13 mouse cellular contexts compared by ENCODE assay signal in the genomic region with DNA sequence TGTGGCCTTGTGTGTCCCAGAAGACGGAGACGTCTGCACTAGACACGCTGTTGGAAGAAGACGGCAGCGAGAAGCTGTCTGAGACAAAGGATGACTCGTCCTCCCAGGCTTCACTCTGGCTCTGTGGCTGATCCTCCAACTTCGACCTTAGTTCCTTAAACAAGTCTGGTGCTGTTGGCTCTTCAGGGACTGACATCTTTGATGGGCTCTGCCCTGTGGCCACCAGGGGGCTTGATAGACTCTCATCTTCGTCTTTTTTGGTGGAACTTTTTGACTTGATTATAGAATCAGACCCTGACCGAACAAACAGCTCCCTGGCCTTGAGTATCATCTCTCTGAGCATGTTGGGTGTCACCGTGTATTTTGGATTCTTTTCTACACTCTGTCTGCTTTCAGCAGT. TPM values are rescaled to one million over a fixed set of nuclear protein-coding genes. Genes with fewer than 3 reads are reported as not detected.
DNase-seq lines count a peak whose midpoint lies in the region; ATAC-seq and TF ChIP-seq lines count a peak whose summit lies in the region.
"Had no signal": no experiment of that assay in that cellular context is flagged by ENCODE, and none has a peak within 500 bp of the region (broad histone marks: within the 10 kb centered on the region; RNA-seq: fewer than 3 reads in every experiment).

No protein-coding gene starts in this region.

- TF ChIP-seq EP300 in CH12.LX (IDR thresholded peaks at IDR 0.05; ENCODE audit: low read length) = no peak

- WGBS in kidney, embryonic 14.5 days = 83% methylated on average over 10 of the region's 10 CpGs

- TF ChIP-seq POLR2A in CH12.LX (IDR thresholded peaks at IDR 0.05; ENCODE audit: low read depth, low read length) = no peak

- in situ Hi-C loops in CH12.LX (cut with MboI; ENCODE audit: low pct_ligation_motif_present, low pct_unique_long_range_greater_than_20kb, low sequenced_read_pairs) = loop anchor here (25.0 kb wide), 1 partner anchor 1129 kb away; a partner anchor contains a TSS

- no peaks in the 10 kb centered on the region for H3K36me3 ChIP-seq in kidney, embryonic 14.5 days (ENCODE audit: control insufficient read depth, insufficient read depth, low read length)
- no peaks in the 10 kb centered on the region for H3K36me3 ChIP-seq in CH12.LX (replicated peaks in 1 of 2; ENCODE audit: control insufficient read depth in 1 of 2, insufficient read depth in 1 of 2, low read length in 1 of 2)
- no peaks in the 10 kb centered on the region for H3K36me3 ChIP-seq in G1E (replicated peaks)

- H3K79me2 ChIP-seq in CH12.LX (replicated peaks; ENCODE audit: control insufficient read depth, extremely low read depth, insufficient read depth, poor library complexity, severe bottlenecking) = no peaks in the 10 kb centered on the region

- H3K9ac ChIP-seq in kidney, embryonic 14.5 days (ENCODE audit: low read depth, low read length) = no peak overlapping the region
- no peak overlapping the region for H3K9ac ChIP-seq in CH12.LX (ENCODE audit: insufficient read depth, low read depth)

- peak; percentile 5 to 52 for DNase-seq in kidney, postnatal 36 days
- DNase-seq in CH12.LX (ENCODE audit: extremely low read depth) (peak; percentile 29), G1E (ENCODE audit: low spot score) (peak; percentile 28)
- peak; percentile 63 for DNase-seq in lung, postnatal 10 days
- DNase-seq in embryo, embryonic 10 days (ENCODE audit: low spot score) = no peak

- H3K27me3 ChIP-seq in kidney, embryonic 14.5 days (ENCODE audit: control insufficient read depth, insufficient read depth, low read length) = no peaks in the 10 kb centered on the region
- no peaks in the 10 kb centered on the region for H3K27me3 ChIP-seq in CH12.LX (replicated peaks)
- H3K27me3 ChIP-seq in G1E (ENCODE audit: insufficient read depth, low read length) = peaks cover 32% of the 10 kb centered on the region

- no peaks in the 10 kb centered on the region for H3K9me3 ChIP-seq in kidney, embryonic 14.5 days (ENCODE audit: control insufficient read depth, low read length)
- H3K9me3 ChIP-seq in CH12.LX (replicated peaks; ENCODE audit: low read length) (no peaks in the 10 kb centered on the region), G1E (replicated peaks) (no peaks in the 10 kb centered on the region)

- H3K27ac ChIP-seq in kidney, embryonic 14.5 days (ENCODE audit: low read depth, low read length) = no peak overlapping the region
- no peak overlapping the region for H3K27ac ChIP-seq in CH12.LX (ENCODE audit: insufficient read depth, low read depth)

- no peak overlapping the region for H3K4me2 ChIP-seq in kidney, embryonic 14.5 days (replicated peaks; ENCODE audit: low read depth, low read length)
- H3K4me2 ChIP-seq in CH12.LX (ENCODE audit: insufficient read depth, low read depth, poor library complexity, severe bottlenecking) = no peak overlapping the region

- no peak overlapping the region for H3K4me3 ChIP-seq in kidney, embryonic 14.5 days (ENCODE audit: low read length)
- H3K4me3 ChIP-seq in CH12.LX (replicated peaks in 1 of 3; ENCODE audit: low read depth in 2 of 3, low read length in 2 of 3, poor library complexity in 1 of 3) (no peak overlapping the region), G1E (ENCODE audit: low read depth, low read length) (no peak overlapping the region)

- no peaks in the 10 kb centered on the region for H3K4me1 ChIP-seq in kidney, embryonic 14.5 days (ENCODE audit: control insufficient read depth, insufficient read depth, low read length)
- H3K4me1 ChIP-seq in CH12.LX (ENCODE audit: control insufficient read depth in 1 of 2, insufficient read depth in 2 of 2) = no peaks in the 10 kb centered on the region
- peaks cover 26% of the 10 kb centered on the region for H3K4me1 ChIP-seq in G1E (ENCODE audit: insufficient read depth, low read depth, low read length)

- dilution Hi-C loops in CH12.LX (cut with MboI; ENCODE audit: extremely low pct_ligation_motif_present, extremely low pct_unique_long_range_greater_than_20kb, low sequenced_read_pairs) = no loop called here

- TF ChIP-seq RAD21 in CH12.LX (IDR thresholded peaks at IDR 0.05; ENCODE audit: low read depth, low read length) = peak; percentile 16

- no peak for ATAC-seq in kidney, embryonic 14.5 days (ENCODE audit: low FRiP score, low TSS enrichment)
- ATAC-seq in G1E (ENCODE audit: extremely low read depth, insufficient number of reproducible peaks, low FRiP score, poor library complexity, severe bottlenecking) = peak; percentile 46; the same call in 1 of the 2 replicates
- no peak for ATAC-seq in inflammation-experienced regulatory T-cells, adult 6 months
- ATAC-seq: midbrain, embryonic 16.5 days had no signal

- TF ChIP-seq CTCF in CH12.LX (conservative IDR thresholded peaks at IDR 0.05 in 1 of 2, IDR thresholded peaks at IDR 0.05 in 1 of 2; ENCODE audit: low read depth in 2 of 2, low read length in 2 of 2) = peak in 1 of 2 experiments; percentile 65; a peak in 3 of 4 replicates
- TF ChIP-seq CTCF in G1E (IDR thresholded peaks at IDR 0.05; ENCODE audit: low read depth, low read length) = no peak

TF ChIP-seq in CH12.LX, 34 proteins besides CTCF, POLR2A, EP300 and RAD21:
- TF ChIP-seq SMC3 (IDR thresholded peaks at IDR 0.05; ENCODE audit: low read depth, low read length) = peak; percentile 43
- TF ChIP-seq RCOR1 (conservative IDR thresholded peaks at IDR 0.05; ENCODE audit: low read depth, low read length) = no peak
TF ChIP-seq in CH12.LX: peak in this region for 1.

RNA-seq across cellular contexts. Expression of a gene that starts 4.9 kb away (rescaled TPM):
- not detected in 2 replicates for polyA plus RNA-seq in kidney, embryonic 14.5 days (2014; fragmentation: Nextera tagmentation; extraction: Ambion mirVana)
- total RNA-seq in CH12.LX (2012; rRNA removed) = not detected in 2 replicates
- total RNA-seq in CH12.LX (2014; rRNA removed) = not detected in 2 replicates
- not detected in 2 replicates for polyA plus RNA-seq in CH12.LX (2012; ENCODE audit: insufficient read length, low read depth)
- total RNA-seq in G1E (2014; fragmentation: Nextera tagmentation) = not detected in 2 replicates
- total RNA-seq in G1E (2017) = 0.06 and 0.11 TPM in 2 replicates
- polyA plus RNA-seq in G1E (2012) = not detected in 2 replicates
- not detected for polyA plus RNA-seq in inflammation-experienced regulatory T-cells, adult 6 months (2017; shearing (Covaris generic))
- total RNA-seq: adrenal gland, postnatal 25 days had no signal
- polyA plus RNA-seq: embryonic facial prominence, embryonic 11.5 days; urinary bladder, adult 2 months had no signal

RNA-seq across cellular contexts. Expression of a gene that starts 10.1 kb away (rescaled TPM):
- not detected in 2 replicates for polyA plus RNA-seq in kidney, embryonic 14.5 days (2014; fragmentation: Nextera tagmentation; extraction: Ambion mirVana)
- not detected in 2 replicates for total RNA-seq in CH12.LX (2012; rRNA removed)
- not detected in 2 replicates for total RNA-seq in CH12.LX (2014; rRNA removed)
- polyA plus RNA-seq in CH12.LX (2012; ENCODE audit: insufficient read length, low read depth) = not detected in 2 replicates
- total RNA-seq in G1E (2014; fragmentation: Nextera tagmentation) = not detected in 2 replicates
- 0.05 TPM in 1 of 2 replicates, not detected in the other for total RNA-seq in G1E (2017)
- polyA plus RNA-seq in G1E (2012) = not detected in 2 replicates
- not detected for polyA plus RNA-seq in inflammation-experienced regulatory T-cells, adult 6 months (2017; shearing (Covaris generic))
- total RNA-seq: adrenal gland, postnatal 25 days; heart, postnatal 10 days; left cerebral cortex, postnatal 36 days had no signal
- polyA plus RNA-seq: embryonic facial prominence, embryonic 11.5 days; midbrain, embryonic 16.5 days; urinary bladder, adult 2 months had no signal

RNA-seq across cellular contexts. Expression of a gene that starts 27.9 kb away (rescaled TPM):
- 123 and 134 TPM in 2 replicates for polyA plus RNA-seq in kidney, embryonic 14.5 days (2014; fragmentation: Nextera tagmentation; extraction: Ambion mirVana)
- total RNA-seq in CH12.LX (2012; rRNA removed) = 15.8 and 19.6 TPM in 2 replicates
- 17.6 and 18.4 TPM in 2 replicates for total RNA-seq in CH12.LX (2014; rRNA removed)
- 33.2 and 41.0 TPM in 2 replicates for polyA plus RNA-seq in CH12.LX (2012; ENCODE audit: insufficient read length, low read depth)
- 242 and 309 TPM in 2 replicates for total RNA-seq in G1E (2014; fragmentation: Nextera tagmentation)
- total RNA-seq in G1E (2017) = 75.9 and 85.8 TPM in 2 replicates
- 57.0 and 69.2 TPM in 2 replicates for polyA plus RNA-seq in G1E (2012)
- 10 to 100 TPM; 50.8 to 59.8 (median 57.7) TPM for polyA plus RNA-seq in inflammation-experienced regulatory T-cells, adult 6 months (2017; shearing (Covaris generic))

RNA-seq across cellular contexts. Expression of a gene that starts 29.6 kb away (rescaled TPM):
- polyA plus RNA-seq in kidney, embryonic 14.5 days (2014; fragmentation: Nextera tagmentation; extraction: Ambion mirVana) = not detected in 2 replicates
- 0.13 and 0.30 TPM in 2 replicates for total RNA-seq in CH12.LX (2012; rRNA removed)
- total RNA-seq in CH12.LX (2014; rRNA removed) = 0.09 and 0.18 TPM in 2 replicates
- polyA plus RNA-seq in CH12.LX (2012; ENCODE audit: insufficient read length, low read depth) = 0.05 and 0.27 TPM in 2 replicates
- not detected in 2 replicates for total RNA-seq in G1E (2014; fragmentation: Nextera tagmentation)
- 0.06 and 0.22 TPM in 2 replicates for total RNA-seq in G1E (2017)
- polyA plus RNA-seq in G1E (2012) = not detected in 2 replicates
- polyA plus RNA-seq in inflammation-experienced regulatory T-cells, adult 6 months (2017; shearing (Covaris generic)) = not detected
- total RNA-seq: adrenal gland, postnatal 25 days; heart, postnatal 10 days; left cerebral cortex, postnatal 36 days had no signal
- polyA plus RNA-seq: embryonic facial prominence, embryonic 11.5 days; midbrain, embryonic 16.5 days; urinary bladder, adult 2 months had no signal

RNA-seq across cellular contexts. Expression of a gene that starts 31.6 kb away (rescaled TPM):
- 0.43 TPM in 1 of 2 replicates, not detected in the other for polyA plus RNA-seq in kidney, embryonic 14.5 days (2014; fragmentation: Nextera tagmentation; extraction: Ambion mirVana)
- total RNA-seq in CH12.LX (2012; rRNA removed) (not detected in 2 replicates), CH12.LX (2014; rRNA removed) (not detected in 2 replicates), G1E (2014; fragmentation: Nextera tagmentation) (not detected in 2 replicates), G1E (2017) (0.05 and 0.12 TPM in 2 replicates)
- polyA plus RNA-seq in CH12.LX (2012; ENCODE audit: insufficient read length, low read depth) (0.19 TPM in 1 of 2 replicates, not detected in the other), G1E (2012) (not detected in 2 replicates)
- not detected for polyA plus RNA-seq in inflammation-experienced regulatory T-cells, adult 6 months (2017; shearing (Covaris generic))
- total RNA-seq: adrenal gland, postnatal 25 days; heart, postnatal 10 days had no signal
- polyA plus RNA-seq: embryonic facial prominence, embryonic 11.5 days; urinary bladder, adult 2 months had no signal
